Mouse (Mus musculus): ENCODE measurements at regions not wholly inside any gene's neighbourhood (a gene's known extent, or its start where the extent isn't known, plus 50 kb on each side); places are given as distances from the start of the nearest gene placed in this dataset.
A peak's percentile ranks its signal among the peaks of the same experiment; 100 is the strongest.
"Not testable (repeated sequence)": the region's sequence is repeated elsewhere in the genome, so short reads cannot be mapped to it uniquely, and the experiment has no call there.

GRCm38 (mm10) chr4:5590531-5590930 lies 797.4 kb upstream of the Impad1 start:
- DNase-seq (ENCODE audit: low spot score) = no peak

GRCm38 (mm10) chr4:5587465-5587864 lies 794.3 kb upstream of the Impad1 start:
- no peak for DNase-seq (ENCODE audit: low spot score)

GRCm38 (mm10) chr4:5585205-5585604 lies 792.0 kb upstream of the Impad1 start:
- DNase-seq (ENCODE audit: low spot score) = no peak

- peak; percentile 62 for DNase-seq (ENCODE audit: low spot score)
These were observed 791.0 kb upstream of the Impad1 start for GRCm38 (mm10) chr4:5583989-5584677.

GRCm38 (mm10) chr4:5568076-5568475 lies 774.9 kb upstream of the Impad1 start:
- DNase-seq (ENCODE audit: low spot score) = no peak

GRCm38 (mm10) chr4:5560001-5560657 lies 767.0 kb upstream of the Impad1 start:
- DNase-seq (ENCODE audit: low spot score) = peak; percentile 10

GRCm38 (mm10) chr4:5540155-5540554 lies 747.0 kb upstream of the Impad1 start:
- no peak for DNase-seq (ENCODE audit: low spot score)

- DNase-seq (ENCODE audit: low spot score) = no peak
These were observed 737.3 kb upstream of the Impad1 start for GRCm38 (mm10) chr4:5530416-5530815.

- DNase-seq (ENCODE audit: low spot score) = no peak
These were observed 725.4 kb upstream of the Impad1 start for GRCm38 (mm10) chr4:5518522-5518921.

- DNase-seq (ENCODE audit: low spot score) = not testable (repeated sequence)
These were observed 722.3 kb upstream of the Impad1 start for GRCm38 (mm10) chr4:5515426-5515825.

GRCm38 (mm10) chr4:5511743-5512142 lies 718.6 kb upstream of the Impad1 start:
- no peak for DNase-seq (ENCODE audit: low spot score)

GRCm38 (mm10) chr4:5509398-5509797 lies 716.2 kb upstream of the Impad1 start:
- no peak for DNase-seq (ENCODE audit: low spot score)

- no peak for DNase-seq (ENCODE audit: low spot score)
These were observed 701.9 kb upstream of the Impad1 start for GRCm38 (mm10) chr4:5495012-5495411.

GRCm38 (mm10) chr4:5494072-5495000 lies 701.2 kb upstream of the Impad1 start:
- no peak for DNase-seq (ENCODE audit: low spot score)

- no peak for DNase-seq (ENCODE audit: low spot score)
These were observed 693.6 kb upstream of the Impad1 start for GRCm38 (mm10) chr4:5486786-5487185.

- no peak for DNase-seq (ENCODE audit: low spot score)
These were observed 678.9 kb upstream of the Impad1 start for GRCm38 (mm10) chr4:5471891-5472558.

- DNase-seq (ENCODE audit: low spot score) = no peak
These were observed 666.0 kb upstream of the Impad1 start for GRCm38 (mm10) chr4:5459028-5459695.

- DNase-seq (ENCODE audit: low spot score) = no peak
These were observed 657.3 kb upstream of the Impad1 start for GRCm38 (mm10) chr4:5450417-5450816.

GRCm38 (mm10) chr4:5441339-5442019 lies 648.3 kb upstream of the Impad1 start:
- DNase-seq (ENCODE audit: low spot score) = no peak

GRCm38 (mm10) chr4:5437076-5437475 lies 643.9 kb upstream of the Impad1 start:
- no peak for DNase-seq (ENCODE audit: low spot score)

All from gastrocnemius, adult 18-20 months (tissue).